Mouse (Mus musculus): ENCODE measurements at regions not wholly inside any gene's neighbourhood (a gene's known extent, or its start where the extent isn't known, plus 50 kb on each side); places are given as distances from the start of the nearest gene placed in this dataset.

DNA sequence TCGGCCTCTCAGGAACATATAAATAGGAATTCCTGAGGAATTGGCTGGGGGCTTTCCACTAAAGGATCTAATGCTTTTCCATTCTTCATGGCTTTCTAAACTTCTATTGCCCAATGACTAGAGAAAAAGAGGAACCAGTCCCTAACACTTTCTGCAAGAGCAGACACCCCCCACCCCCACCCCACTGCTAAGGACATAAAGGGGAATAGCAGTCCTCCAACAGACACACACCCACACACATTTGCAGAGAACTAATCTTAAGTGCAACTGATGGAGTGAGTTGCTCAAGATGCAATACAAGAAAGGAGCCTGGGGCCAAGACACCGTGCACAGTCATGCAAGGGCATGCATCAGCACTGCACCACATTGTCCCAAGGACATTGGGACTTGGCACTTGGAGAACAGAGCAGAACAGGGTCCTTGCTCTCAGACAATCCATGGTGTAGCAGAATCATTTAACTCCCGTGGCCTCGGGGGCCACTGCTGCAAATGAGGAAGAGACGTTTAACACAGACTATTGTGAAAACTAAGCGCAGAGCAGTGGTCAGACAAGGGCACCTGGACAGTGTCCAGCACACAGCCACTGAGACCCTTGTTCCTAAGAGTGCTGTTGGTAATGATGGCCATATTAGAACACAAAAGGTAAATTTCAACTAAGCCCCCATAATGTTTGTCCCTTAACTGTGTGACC is 161.1 kb downstream of the Xpnpep1 start:
- H3K4me3 ChIP-seq = no peak overlapping the region
- H3K27me3 ChIP-seq (replicated peaks) = no peaks in the 10 kb centered on the region
- H3K9ac ChIP-seq = no peak overlapping the region
- H3K36me3 ChIP-seq (replicated peaks) = no peaks in the 10 kb centered on the region
- no peak for ATAC-seq (replicated peaks)
- H3K4me1 ChIP-seq = no peaks in the 10 kb centered on the region
- H3K9me3 ChIP-seq = no peaks in the 10 kb centered on the region
- no peak overlapping the region for H3K4me2 ChIP-seq
- H3K27ac ChIP-seq = no peak overlapping the region
- WGBS = 89% methylated on average over 6 of the region's 6 CpGs

DNA sequence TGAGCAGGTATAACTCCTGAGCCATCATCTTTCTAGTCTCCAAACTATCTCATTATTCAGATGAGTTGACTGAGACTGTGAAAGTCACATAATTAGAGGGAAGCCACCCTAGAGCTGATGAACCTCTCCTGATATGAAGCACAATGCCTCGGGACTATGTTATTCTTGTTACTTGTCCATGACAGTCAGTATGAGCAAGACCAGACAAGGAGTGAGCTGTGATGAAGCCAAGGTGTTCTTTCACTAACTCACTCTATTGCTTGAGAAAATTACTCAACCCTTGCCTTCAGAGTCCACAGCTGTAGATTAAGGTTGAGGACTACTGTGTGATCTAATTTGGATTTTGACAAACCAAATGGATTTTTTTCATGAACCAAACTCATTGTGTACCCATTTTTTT is 173.4 kb downstream of the Xpnpep1 start:
- Histone ChIP-seq H3K4me1 (no peaks in the 10 kb centered on the region), H3K36me3 (replicated peaks) (no peaks in the 10 kb centered on the region), H3K9ac (no peak overlapping the region), H3K9me3 (no peaks in the 10 kb centered on the region), H3K4me2 (no peak overlapping the region), H3K27me3 (replicated peaks) (no peaks in the 10 kb centered on the region), H3K4me3 (no peak overlapping the region), H3K27ac (no peak overlapping the region)
- WGBS = 91% methylated on average over 1 of the region's 1 CpGs
- no peak for ATAC-seq (replicated peaks)

DNA sequence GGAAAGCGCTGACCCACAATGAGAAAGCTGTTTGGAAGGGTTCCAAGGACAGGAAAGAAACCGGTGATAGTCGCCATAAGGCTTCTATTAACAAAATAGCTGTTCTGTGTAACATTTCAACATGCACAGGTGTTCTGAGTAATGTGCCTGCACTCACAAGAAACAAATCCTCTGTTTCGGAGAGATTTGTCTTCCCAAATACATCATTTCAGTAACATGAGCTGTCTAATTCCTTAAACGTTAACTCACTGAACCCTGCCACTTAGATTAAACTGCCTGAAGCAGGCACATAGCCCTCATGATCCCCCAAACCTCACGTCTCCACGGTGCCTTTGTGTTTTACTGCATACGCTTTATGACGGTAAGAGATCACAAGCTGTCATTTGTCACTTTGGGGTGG is 178.4 kb downstream of the Xpnpep1 start:
- H3K27ac ChIP-seq = no peak overlapping the region
- no peaks in the 10 kb centered on the region for H3K27me3 ChIP-seq (replicated peaks)
- WGBS = 56% methylated on average over 9 of the region's 9 CpGs
- no peaks in the 10 kb centered on the region for H3K36me3 ChIP-seq (replicated peaks)
- no peak overlapping the region for H3K4me3 ChIP-seq
- no peak for ATAC-seq (replicated peaks)
- H3K9me3 ChIP-seq = no peaks in the 10 kb centered on the region
- H3K4me1 ChIP-seq = no peaks in the 10 kb centered on the region
- no peak overlapping the region for H3K4me2 ChIP-seq
- H3K9ac ChIP-seq = no peak overlapping the region

DNA sequence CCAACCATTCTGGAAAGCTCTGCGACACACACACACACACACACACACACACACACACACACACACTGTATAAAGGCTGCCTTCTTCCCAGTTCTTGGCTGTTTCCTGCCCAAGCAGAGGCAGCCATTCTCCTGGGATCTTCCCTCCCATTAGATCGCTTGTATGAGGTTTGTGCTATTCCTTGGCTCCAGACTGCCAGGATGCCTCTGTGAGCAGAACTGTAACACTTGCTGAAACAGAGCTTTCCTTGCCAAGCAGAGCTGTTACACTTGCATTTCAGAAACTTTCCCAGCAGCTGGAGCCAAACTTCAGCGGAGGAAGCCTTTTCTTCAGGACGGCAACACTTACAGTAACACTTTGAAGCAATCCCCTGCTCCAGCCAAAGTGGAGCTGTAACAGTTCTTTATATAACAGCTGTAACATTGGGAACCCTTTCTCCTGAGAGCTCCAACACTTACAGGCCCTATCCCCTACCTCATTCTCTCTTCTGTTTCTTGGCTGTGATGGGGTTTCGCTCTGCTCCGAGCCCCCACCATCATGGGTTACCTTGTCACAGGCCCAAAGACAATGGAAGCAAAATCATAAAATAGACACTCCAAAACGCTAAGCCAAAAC is 185.8 kb downstream of the Xpnpep1 start:
- Histone ChIP-seq H3K9me3 (no peaks in the 10 kb centered on the region), H3K27me3 (replicated peaks) (no peaks in the 10 kb centered on the region), H3K27ac (no peak overlapping the region), H3K36me3 (replicated peaks) (no peaks in the 10 kb centered on the region), H3K4me1 (no peaks in the 10 kb centered on the region), H3K9ac (no peak overlapping the region), H3K4me3 (no peak overlapping the region), H3K4me2 (no peak overlapping the region)
- no peak for ATAC-seq (replicated peaks)
- 89% methylated on average over 7 of the region's 7 CpGs for WGBS

DNA sequence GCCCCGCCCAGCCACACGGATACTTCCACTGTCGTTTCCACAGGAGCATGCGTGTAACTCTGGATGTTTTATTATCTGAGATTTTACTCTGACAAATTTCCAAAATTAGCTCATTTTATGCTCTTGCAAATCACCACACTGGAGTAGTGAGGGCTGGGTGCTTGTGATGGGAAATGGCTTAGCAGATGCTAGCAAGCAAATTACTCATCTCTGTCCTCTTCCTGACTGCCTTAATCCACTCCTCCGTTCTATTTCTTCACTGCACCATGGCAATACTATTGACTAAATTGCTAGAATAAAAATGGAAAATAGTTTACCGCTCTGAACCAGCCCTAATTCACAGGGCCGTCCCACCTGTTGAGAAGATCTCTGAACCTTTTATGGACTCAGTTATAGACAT is 223.8 kb downstream of the Xpnpep1 start:
- H3K9me3 ChIP-seq = no peaks in the 10 kb centered on the region
- 93% methylated on average over 7 of the region's 7 CpGs for WGBS
- ATAC-seq (replicated peaks) = no peak

DNA sequence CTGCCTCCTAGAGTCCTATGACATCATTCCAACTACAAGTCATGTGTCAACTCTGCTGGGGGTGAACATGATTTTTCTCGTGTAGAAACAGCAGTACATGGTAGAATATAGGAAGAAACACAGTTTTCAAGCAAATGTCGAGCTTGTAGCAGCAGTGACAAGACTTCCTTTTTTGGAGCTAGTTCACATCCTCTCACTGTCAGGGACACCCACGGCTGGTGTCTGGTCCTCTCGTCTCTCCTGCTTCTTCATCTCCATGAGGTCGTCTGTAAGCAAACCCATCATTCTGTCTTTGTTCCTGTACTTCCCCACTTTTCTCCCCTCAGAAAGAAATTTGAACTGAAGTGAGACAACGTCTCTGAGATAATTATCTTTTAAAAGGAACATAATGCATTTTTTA is 228.0 kb downstream of the Xpnpep1 start:
- 76% methylated on average over 6 of the region's 6 CpGs for WGBS
- ATAC-seq (replicated peaks) = no peak
- Histone ChIP-seq H3K9me3 (no peaks in the 10 kb centered on the region), H3K4me3 (no peak overlapping the region), H3K36me3 (replicated peaks) (no peaks in the 10 kb centered on the region), H3K27ac (no peak overlapping the region), H3K4me2 (no peak overlapping the region), H3K27me3 (replicated peaks) (no peaks in the 10 kb centered on the region), H3K4me1 (no peaks in the 10 kb centered on the region), H3K9ac (no peak overlapping the region)

More for the DNA sequence above, 223.8 kb downstream of the Xpnpep1 start:
- no peaks in the 10 kb centered on the region for H3K36me3 ChIP-seq (replicated peaks)
- no peak overlapping the region for H3K9ac ChIP-seq
- H3K4me2 ChIP-seq = no peak overlapping the region
- H3K4me1 ChIP-seq = no peaks in the 10 kb centered on the region
- no peaks in the 10 kb centered on the region for H3K27me3 ChIP-seq (replicated peaks)
- no peak overlapping the region for H3K4me3 ChIP-seq
- no peak overlapping the region for H3K27ac ChIP-seq

DNA sequence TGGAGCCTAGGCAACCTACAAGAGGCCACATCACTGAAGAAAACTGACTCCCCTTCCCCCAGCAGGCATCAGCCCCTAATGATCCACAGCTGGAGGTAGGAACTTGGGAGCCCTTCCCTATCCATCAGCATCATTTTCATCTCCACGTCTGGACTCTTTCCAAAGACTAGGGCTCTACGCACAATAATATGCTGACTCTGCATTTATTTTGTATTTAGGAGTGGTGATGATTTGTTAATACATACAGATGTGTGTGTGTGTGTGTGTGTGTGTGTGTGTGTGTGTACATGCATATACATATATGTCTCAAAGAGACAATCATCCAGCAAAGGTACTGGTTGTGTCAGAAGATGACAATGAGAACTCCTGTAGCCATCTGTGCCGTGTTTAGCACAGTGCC is 251.2 kb downstream of the Xpnpep1 start:
- no peaks in the 10 kb centered on the region for H3K4me1 ChIP-seq
- H3K27ac ChIP-seq = no peak overlapping the region
- H3K27me3 ChIP-seq (replicated peaks) = no peaks in the 10 kb centered on the region
- H3K4me3 ChIP-seq = no peak overlapping the region
- H3K9me3 ChIP-seq = no peaks in the 10 kb centered on the region
- H3K4me2 ChIP-seq = no peak overlapping the region
- ATAC-seq (replicated peaks) = no peak
- WGBS = 81% methylated on average over 3 of the region's 3 CpGs
- no peaks in the 10 kb centered on the region for H3K36me3 ChIP-seq (replicated peaks)
- no peak overlapping the region for H3K9ac ChIP-seq

DNA sequence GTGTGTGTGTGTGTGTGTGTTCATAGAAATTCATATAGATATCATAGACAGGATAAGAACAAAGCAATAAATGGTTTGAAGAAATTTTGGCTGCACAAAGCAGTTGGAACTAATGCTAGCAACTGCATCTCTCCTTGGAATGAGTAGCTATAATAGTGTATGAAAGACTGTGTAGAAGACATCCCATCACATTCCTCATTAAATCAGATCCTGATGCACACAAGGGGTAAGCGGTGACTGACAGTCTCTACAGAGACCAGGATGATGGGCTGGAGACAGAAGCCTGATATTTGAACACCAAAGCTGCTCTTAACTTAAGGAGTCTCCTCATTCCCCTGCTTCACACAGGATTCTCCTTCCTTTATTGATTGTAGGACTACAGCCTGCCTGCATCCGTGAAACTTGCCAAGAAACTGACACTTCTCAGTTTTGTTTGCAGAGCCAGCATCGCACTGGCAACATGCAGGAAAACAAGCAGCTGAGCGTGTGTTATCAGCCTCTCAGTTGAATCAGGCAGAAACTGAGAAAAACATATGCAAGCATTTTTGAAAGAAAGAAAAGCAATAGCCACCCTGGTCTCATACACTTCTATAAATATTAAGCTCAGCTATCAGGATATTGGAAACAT is 271.1 kb downstream of the Xpnpep1 start:
- Histone ChIP-seq H3K4me1 (no peaks in the 10 kb centered on the region), H3K27me3 (replicated peaks) (no peaks in the 10 kb centered on the region), H3K36me3 (replicated peaks) (no peaks in the 10 kb centered on the region), H3K4me2 (no peak overlapping the region), H3K9me3 (no peaks in the 10 kb centered on the region), H3K27ac (no peak overlapping the region), H3K9ac (no peak overlapping the region), H3K4me3 (no peak overlapping the region)
- WGBS = 70% methylated on average over 4 of the region's 4 CpGs
- ATAC-seq (replicated peaks) = no peak

DNA sequence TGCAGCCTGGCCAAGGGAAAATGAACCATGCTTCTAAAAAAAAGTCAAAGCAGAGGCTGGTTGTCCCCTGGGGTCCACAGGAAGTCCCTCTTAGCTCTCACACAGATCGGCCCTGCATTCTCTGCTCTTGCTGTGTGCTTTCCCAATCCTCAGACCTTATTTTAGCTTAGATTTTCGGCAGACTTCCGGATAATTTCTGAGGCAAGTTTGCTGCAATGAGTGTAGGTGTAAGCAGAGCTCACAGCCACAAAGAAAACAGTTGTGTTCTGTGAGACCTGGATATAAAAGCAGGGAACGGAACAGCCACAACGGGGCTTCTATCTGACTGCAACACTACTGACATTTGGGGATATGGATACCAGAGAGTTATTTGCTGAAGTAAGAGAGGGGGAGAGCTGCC is 271.9 kb downstream of the Xpnpep1 start:
- no peak overlapping the region for H3K27ac ChIP-seq
- H3K4me2 ChIP-seq = no peak overlapping the region
- WGBS = 88% methylated on average over 5 of the region's 5 CpGs
- H3K9me3 ChIP-seq = no peaks in the 10 kb centered on the region
- H3K4me3 ChIP-seq = no peak overlapping the region
- H3K27me3 ChIP-seq (replicated peaks) = no peaks in the 10 kb centered on the region
- H3K4me1 ChIP-seq = no peaks in the 10 kb centered on the region
- ATAC-seq (replicated peaks) = no peak
- no peaks in the 10 kb centered on the region for H3K36me3 ChIP-seq (replicated peaks)
- H3K9ac ChIP-seq = no peak overlapping the region

DNA sequence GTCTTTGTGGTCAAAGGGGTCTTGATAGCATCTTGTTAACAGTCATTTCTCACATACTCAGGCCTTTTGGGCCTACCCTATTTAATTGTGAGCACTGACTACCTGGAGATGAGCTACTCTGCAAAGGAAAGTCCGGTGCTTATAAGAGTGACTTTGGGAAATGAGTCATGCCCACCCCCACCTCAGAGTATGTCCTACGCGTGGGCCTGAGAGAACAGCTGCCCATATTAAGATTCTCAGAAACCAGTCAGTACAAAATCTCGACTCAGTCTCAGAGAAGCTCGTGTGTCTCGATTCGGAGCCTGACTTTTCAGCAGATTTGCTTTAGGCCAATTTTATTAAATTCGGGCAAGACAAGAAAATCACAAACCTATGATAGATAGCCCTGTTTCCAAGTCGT is 301.1 kb downstream of the Xpnpep1 start:
- H3K9ac ChIP-seq = no peak overlapping the region
- no peak overlapping the region for H3K4me2 ChIP-seq
- H3K36me3 ChIP-seq (replicated peaks) = no peaks in the 10 kb centered on the region
- 89% methylated on average over 9 of the region's 9 CpGs for WGBS
- no peak overlapping the region for H3K4me3 ChIP-seq
- ATAC-seq (replicated peaks) = no peak
- no peaks in the 10 kb centered on the region for H3K4me1 ChIP-seq
- no peaks in the 10 kb centered on the region for H3K27me3 ChIP-seq (replicated peaks)
- H3K27ac ChIP-seq = no peak overlapping the region
- no peaks in the 10 kb centered on the region for H3K9me3 ChIP-seq

DNA sequence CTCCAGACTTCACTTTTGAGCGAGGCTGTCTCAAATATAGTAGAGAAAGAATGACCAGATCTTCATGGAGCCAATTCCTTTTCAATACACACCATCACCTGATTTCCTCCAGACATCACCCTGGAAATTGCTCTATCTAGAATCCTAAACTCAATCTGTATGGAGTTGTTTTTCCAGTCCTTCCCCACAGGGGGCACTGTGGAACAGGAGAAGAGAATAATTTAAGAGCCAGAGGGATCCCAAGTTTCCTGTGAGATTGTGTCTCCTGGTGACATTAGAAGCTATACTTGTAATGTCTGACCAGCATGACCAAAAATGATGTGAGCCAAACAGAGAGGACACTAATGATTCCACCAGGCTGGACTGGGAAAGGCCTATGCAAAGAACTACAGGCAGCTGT is 318.2 kb downstream of the Xpnpep1 start:
- Histone ChIP-seq H3K9me3 (no peaks in the 10 kb centered on the region), H3K27me3 (replicated peaks) (no peaks in the 10 kb centered on the region), H3K4me1 (no peaks in the 10 kb centered on the region), H3K4me2 (no peak overlapping the region), H3K27ac (no peak overlapping the region), H3K9ac (no peak overlapping the region), H3K36me3 (replicated peaks) (no peaks in the 10 kb centered on the region), H3K4me3 (no peak overlapping the region)
- WGBS = 18% methylated on average over 1 of the region's 1 CpGs
- no peak for ATAC-seq (replicated peaks)

DNA sequence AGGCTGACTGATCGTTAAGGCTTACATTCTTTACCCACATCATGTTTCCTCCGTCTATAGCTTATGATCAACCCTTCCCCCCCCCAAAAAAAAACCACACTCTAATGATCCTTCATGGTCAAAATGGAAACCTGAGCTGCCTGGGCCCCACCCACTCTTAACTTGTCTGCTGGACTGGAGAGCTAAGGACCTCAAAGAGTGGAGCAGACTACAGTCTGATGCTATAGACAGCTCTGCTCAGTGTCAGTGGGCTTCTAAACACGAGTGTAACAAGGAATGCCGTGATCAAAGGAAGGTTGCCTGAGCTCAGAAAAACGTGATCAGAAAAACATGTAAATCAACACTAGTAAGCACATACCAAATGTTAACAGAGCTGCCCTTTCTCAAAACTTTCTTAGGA is 324.7 kb downstream of the Xpnpep1 start:
- no peak overlapping the region for H3K4me2 ChIP-seq
- 72% methylated on average over 5 of the region's 5 CpGs for WGBS
- ATAC-seq (replicated peaks) = no peak

DNA sequence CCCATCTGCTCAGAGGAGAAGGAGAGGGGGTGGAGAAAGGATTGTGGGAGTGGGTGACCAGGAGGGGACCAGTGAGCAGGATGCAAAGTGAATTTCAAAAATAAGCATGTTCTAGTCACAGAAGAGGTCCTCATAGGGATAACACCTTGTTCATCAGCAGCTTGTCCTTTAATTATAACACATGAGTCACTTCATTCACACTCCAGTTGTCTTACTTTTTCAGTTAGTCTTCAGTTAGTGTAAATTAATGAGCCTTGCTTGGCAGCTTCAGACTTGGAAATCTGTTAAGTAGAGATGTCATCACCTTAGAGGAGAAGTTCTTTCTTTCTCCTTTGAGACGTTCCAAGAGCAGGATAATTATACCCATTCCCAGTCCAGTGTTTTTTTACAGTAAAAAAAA is 332.3 kb downstream of the Xpnpep1 start:
- no peak overlapping the region for H3K27ac ChIP-seq
- ATAC-seq (replicated peaks) = no peak
- no peaks in the 10 kb centered on the region for H3K4me1 ChIP-seq
- H3K9me3 ChIP-seq = no peaks in the 10 kb centered on the region
- WGBS = 90% methylated on average over 1 of the region's 1 CpGs
- no peak overlapping the region for H3K9ac ChIP-seq
- H3K36me3 ChIP-seq (replicated peaks) = no peaks in the 10 kb centered on the region
- H3K4me2 ChIP-seq = no peak overlapping the region
- H3K4me3 ChIP-seq = no peak overlapping the region
- H3K27me3 ChIP-seq (replicated peaks) = no peaks in the 10 kb centered on the region

More for the DNA sequence above, 324.7 kb downstream of the Xpnpep1 start:
- H3K9ac ChIP-seq = no peak overlapping the region
- H3K27ac ChIP-seq = no peak overlapping the region
- no peaks in the 10 kb centered on the region for H3K4me1 ChIP-seq
- no peaks in the 10 kb centered on the region for H3K36me3 ChIP-seq (replicated peaks)
- no peaks in the 10 kb centered on the region for H3K27me3 ChIP-seq (replicated peaks)
- H3K4me3 ChIP-seq = no peak overlapping the region
- no peaks in the 10 kb centered on the region for H3K9me3 ChIP-seq
